Mouse (Mus musculus) heart, postnatal 36 days (tissue): Measurements from ENCODE around the gene Gpbar1. TPM values are rescaled to one million over a fixed set of nuclear protein-coding genes. Genes with fewer than 3 reads are reported as not detected.
"Not testable (repeated sequence)": the region's sequence is repeated elsewhere in the genome, so short reads cannot be mapped to it uniquely, and the experiment has no call there.

Experiments
- DNase-seq, 2 experiments: peaks; one replicate each; pipeline ENCODE4 v3.0.0; 2021 to 2022
- intact Hi-C: fragments of 180-260 bp; cut with DNase I; formaldehyde crosslinking; loops from one replicate; pipeline ENCODE4 v1.15.1; 2025
- total RNA-seq, 2 experiments: library from RNA; stranded (reverse); gene quantifications; 2 replicates each; pipeline ENCODE4 v1.2.3; 2021

The Gpbar1 gene
- total RNA-seq, 2 experiments from 2014 or later: not detected

DNA sequence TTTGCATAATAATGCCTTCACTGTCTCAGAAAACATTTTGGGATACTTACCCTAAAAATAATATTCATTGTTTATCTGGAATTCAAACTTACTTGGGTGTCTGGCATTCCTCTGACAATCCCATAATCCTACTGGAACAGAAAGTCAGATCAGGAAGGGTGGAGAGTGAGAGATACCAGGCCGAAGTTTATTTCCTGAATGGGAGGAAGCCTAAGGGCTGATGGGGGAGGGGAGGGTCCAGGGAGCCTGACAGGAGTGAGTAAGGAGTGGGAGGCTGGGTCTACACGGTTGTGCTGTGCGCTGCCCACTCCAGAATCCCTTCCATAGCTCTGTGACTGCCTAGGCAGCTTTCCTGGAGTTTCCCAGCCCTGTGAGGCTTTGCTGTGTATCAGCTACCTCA, 31.4 kb downstream of the Gpbar1 start:
- intact Hi-C loops: no loop called here
- DNase-seq: no peak

DNA sequence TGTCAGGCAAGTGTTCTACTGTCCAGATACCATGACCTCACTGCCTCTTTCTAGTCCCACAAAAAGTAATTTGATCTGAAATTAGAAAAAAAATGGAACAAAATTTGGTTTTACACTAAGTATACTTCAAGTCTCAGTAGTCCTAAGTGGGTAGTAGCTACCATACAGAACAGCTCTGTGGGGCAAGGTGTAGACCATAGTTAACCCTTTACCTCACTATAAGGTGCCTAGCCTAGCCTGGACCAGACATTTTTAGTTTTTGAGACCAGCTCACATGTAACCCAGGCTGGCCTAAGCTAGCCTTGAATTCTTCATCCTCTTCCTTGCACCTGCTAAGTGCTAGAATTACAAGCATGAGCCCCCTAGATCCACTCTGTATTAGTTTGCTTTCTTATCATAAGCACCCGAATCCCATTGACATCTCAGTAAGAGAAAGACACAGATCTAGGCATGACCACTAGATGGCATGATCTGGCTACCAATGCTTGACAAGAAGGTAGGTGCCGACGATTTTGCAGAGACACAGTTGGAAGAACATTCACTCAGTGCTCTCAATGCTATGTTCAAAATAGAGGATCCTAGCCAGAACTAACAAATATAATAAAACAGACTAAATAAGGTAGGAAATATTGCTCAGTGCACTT, 34.8 kb downstream of the Gpbar1 start:
- intact Hi-C loops: loop anchor here (1.0 to 2.0 kb wide), 3 partner anchors 24 to 139 kb away; partner anchors contain the start of gene Catip
- DNase-seq: peak in 1 of 2 experiments; percentile 56

DNA sequence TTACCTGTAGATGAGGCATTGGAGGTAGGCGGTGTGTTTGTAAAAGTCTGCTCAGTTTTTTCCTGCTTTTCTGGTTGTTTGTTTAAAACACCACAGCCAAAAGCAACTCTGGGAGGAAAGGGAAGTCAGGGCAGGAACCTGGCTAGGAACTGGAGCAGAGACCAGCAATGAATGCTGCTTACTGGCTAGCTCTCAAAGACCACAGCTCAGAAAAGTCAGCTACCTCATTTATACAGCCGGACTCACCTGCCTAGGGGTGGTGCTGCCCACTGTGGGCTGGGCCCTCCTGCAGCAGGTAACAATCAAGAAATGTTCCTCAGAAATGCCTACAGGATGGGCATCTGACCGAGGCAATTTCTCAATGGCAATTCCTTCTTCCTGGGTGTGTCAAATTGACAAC, 36.4 kb downstream of the Gpbar1 start:
- intact Hi-C loops: no loop called here
- no peak for DNase-seq

DNA sequence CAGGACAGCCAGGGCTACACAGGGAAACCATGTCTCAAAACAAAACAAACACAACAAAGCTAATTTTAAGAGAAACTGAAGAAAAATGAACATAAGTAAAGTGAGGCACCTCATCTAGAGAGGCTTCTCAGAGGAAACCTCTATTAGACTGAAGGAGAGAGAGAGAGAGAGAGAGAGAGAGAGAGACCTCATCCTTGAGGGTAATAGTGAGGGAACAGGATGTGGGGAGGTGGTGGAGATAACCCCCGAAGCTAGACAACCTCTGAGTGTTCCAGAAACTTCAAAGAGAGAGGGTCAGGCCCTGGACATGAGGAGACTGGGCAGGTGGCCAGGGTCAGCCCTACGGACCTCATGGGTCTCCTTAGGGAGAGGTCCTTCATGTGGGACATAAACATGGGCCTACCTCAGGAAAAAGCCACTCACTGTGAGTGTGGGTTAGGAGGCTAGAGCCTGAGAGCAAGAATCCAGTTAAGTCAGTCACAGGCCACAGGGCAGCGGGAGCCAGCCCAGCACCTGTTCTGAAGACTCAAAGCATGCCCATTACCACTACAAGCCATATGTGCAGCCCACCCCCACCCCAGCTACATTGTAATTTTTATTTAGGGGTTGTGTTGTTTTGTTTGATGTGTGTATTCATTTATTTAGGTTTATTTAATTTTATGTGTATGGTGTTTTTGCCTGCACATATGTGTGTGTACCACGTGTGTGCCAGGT, 37.9 kb downstream of the Gpbar1 start:
- intact Hi-C loops: no loop called here
- DNase-seq: no peak

DNA sequence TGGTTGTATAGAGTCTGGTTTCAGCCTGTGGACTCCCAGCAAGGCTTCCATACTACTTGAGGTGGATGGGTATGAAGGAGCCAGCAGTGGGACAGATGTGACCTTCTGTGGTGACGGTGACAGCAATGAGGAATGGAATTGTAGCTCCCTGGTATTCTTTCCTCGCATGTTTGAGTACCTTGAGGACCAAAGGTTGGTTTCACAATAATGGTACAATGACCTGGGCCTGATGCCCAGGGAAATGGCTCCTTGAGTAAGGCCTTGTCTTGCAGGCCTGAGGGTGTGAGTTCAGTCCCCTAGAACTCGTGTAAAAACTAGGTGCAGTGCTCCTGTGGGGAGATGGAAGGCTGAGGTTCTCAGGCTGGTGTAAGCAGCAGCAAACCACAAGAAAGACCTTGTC, 40.4 kb downstream of the Gpbar1 start:
- no peak for DNase-seq
- intact Hi-C loops: no loop called here

DNA sequence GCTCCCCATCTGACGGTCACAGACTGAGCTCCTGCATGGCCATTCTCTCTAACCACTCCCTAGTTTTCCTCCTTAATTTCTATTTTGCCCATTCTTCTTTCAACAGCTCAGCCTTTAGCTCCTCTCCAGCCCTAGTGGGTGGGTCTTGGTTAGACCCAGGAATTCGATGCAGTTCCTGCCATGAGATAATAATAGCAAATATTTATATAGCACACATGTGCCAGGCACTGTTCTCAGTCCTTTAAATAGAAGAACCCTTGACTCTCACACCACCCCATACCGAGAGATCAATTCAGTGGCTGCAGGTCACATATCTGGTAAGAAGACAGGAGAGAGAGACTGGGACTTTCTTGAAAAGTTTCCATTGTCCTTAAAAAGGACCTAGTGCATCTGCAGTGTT, 43.0 kb downstream of the Gpbar1 start:
- intact Hi-C loops: no loop called here
- DNase-seq: no peak

DNA sequence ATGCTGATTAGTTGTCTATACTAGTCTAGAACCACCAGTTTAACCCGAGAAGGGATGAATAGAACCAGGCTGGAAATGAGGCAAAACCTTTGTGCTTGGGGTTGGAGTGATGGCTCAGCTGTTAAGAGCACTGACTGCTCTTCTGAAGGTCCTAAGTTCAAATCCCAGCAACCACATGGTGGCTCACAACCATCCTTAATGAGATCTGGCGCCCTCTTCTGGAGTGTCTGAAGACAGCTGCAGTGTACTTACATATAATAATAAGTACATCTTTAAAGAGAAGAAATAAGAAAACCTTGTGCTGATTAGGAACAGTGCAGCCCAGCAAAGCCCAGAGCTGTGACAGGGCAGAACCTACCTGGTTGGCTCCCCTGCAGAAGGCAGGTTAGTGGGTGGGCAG, 48.6 kb downstream of the Gpbar1 start:
- DNase-seq, intact Hi-C loops: not testable (repeated sequence)

Other genes with a start within 250 kb of the Gpbar1 start
- 100 to 1,000 TPM; 672 to 786 TPM for gene Tns1, start 154.1 kb upstream of the Gpbar1 start, total RNA-seq
- 1 to 10 TPM in 1 of 2 experiments, under 1 TPM in 1; 0.69 to 1.2 TPM for gene Rufy4, start 153.0 kb upstream of the Gpbar1 start, total RNA-seq
- gene Cxcr2, start 124.6 kb upstream of the Gpbar1 start, total RNA-seq: under 1 TPM; 0.16 to 0.17 TPM
- not detected for gene Cxcr1, start 83.9 kb upstream of the Gpbar1 start, total RNA-seq
- 100 to 1,000 TPM; 135 to 140 TPM for gene Arpc2, start 42.5 kb upstream of the Gpbar1 start, total RNA-seq
- gene Aamp, start 6.2 kb downstream of the Gpbar1 start, total RNA-seq: 100 to 1,000 TPM; 102 to 104 TPM
- 100 to 1,000 TPM; 145 to 159 TPM for gene Pnkd, start 6.4 kb downstream of the Gpbar1 start, total RNA-seq
- gene Tmbim1, start 27.1 kb downstream of the Gpbar1 start, total RNA-seq: 10 to 100 TPM; 45.8 to 50.5 TPM
- gene Catip, start 83.6 kb downstream of the Gpbar1 start, total RNA-seq: under 1 TPM; 0.19 to 0.41 TPM
- 1 to 10 TPM; 4.7 to 5.5 TPM for gene Slc11a1, start 96.6 kb downstream of the Gpbar1 start, total RNA-seq
- 100 to 1,000 TPM; 127 to 133 TPM for gene Ctdsp1, start 113.0 kb downstream of the Gpbar1 start, total RNA-seq
- gene Vil1, start 130.8 kb downstream of the Gpbar1 start, total RNA-seq: 1 to 10 TPM in 1 of 2 experiments, under 1 TPM in 1; 0.86 to 1.3 TPM
- gene Cnot9, start 227.5 kb downstream of the Gpbar1 start, total RNA-seq: 10 to 100 TPM; 12.1 to 12.6 TPM